Mouse (Mus musculus): Measurements from ENCODE around the gene Preb. TPM values are rescaled to one million over a fixed set of nuclear protein-coding genes. Genes with fewer than 3 reads are reported as not detected.

The Preb gene
- total and polyA plus RNA-seq, 3 experiments: 87.3 to 145 (median 96.5) TPM

DNA sequence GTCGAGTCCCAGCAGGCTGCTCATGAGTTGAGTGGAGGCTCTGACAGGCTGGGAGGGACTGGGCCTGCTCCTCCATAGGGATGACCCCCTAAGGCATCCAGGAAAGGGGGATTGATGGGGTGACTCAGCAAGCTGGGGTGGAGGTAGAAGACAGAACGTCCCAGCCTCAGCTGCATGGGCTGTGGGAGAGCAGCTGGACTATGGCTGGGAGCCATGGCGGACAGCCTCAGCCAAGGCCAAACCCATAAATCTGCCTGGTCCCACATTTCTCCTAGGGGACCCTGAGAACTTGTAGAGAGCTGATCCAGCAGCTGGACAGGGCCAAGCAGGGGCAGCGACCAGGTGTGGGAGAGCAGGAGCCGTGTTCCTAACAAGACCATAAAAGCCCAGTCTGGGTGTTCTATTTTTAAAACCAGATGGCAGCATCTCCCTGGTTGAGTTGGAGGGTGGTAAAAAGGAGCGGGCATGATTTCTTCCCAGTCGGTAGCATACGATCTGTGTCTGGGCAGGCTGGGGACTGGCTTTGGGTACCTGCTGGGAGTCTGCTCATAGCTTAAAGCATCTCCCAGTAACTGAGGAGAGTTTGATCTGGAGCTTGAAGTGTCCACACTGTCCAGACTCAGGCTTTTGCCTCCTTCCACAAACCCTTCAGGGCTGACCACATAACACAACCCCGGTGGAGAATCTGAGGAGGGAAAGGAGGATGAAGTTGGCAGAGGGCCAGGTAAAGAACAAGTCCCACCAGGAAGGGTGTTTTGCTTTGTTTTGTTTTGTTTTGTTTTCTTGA is 14.9 kb upstream of the Preb start:
- in situ Hi-C loops (cut with MboI; ENCODE audit: low pct_ligation_motif_present, low pct_unique_long_range_greater_than_20kb, low sequenced_read_pairs): no loop called here
- peaks cover 49% of the 10 kb centered on the region for H3K27me3 ChIP-seq (replicated peaks)

DNA sequence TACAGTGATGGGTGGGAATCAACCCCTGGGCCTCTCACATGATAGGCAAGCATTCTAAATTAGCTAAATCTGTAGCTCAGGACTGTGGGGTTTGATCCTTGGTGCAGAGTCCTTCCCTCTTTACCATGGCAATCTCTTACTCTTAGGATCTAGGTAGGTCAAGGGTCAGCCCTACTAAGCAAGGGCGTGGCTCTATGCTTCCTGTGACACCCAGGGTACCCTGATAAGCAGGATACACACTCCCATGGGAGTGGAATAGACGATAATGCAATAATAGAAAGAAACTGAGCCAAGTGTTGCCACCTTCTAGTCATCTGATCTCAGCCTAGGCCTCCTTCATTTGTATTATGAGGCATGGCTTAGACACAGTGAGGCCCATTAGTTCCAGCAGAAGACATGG is 9.3 kb upstream of the Preb start:
- H3K4me1 ChIP-seq (ENCODE audit: control insufficient read depth in 1 of 2, insufficient read depth in 2 of 2): no peaks in the 10 kb centered on the region
- peaks cover 56% of the 10 kb centered on the region for H3K27me3 ChIP-seq (replicated peaks)
- TF ChIP-seq ZNF384 (IDR thresholded peaks at IDR 0.05; ENCODE audit: low read depth, low read length) (no peak), NELFE (IDR thresholded peaks at IDR 0.05; ENCODE audit: low read depth, low read length) (no peak), IRF4 (IDR thresholded peaks at IDR 0.05; ENCODE audit: low read depth, low read length) (no peak)
- in situ Hi-C loops (cut with MboI; ENCODE audit: low pct_ligation_motif_present, low pct_unique_long_range_greater_than_20kb, low sequenced_read_pairs): no loop called here
- H3K36me3 ChIP-seq (replicated peaks in 1 of 2; ENCODE audit: control insufficient read depth in 1 of 2, insufficient read depth in 1 of 2, low read length in 1 of 2): no peaks in the 10 kb centered on the region
- DNase-seq (ENCODE audit: extremely low read depth): no peak
- no peak overlapping the region for H3K4me3 ChIP-seq (replicated peaks in 1 of 3; ENCODE audit: low read depth in 2 of 3, low read length in 2 of 3, poor library complexity in 1 of 3)
- no peaks in the 10 kb centered on the region for H3K79me2 ChIP-seq (replicated peaks; ENCODE audit: control insufficient read depth, extremely low read depth, insufficient read depth, poor library complexity, severe bottlenecking)
- H3K9me3 ChIP-seq (replicated peaks; ENCODE audit: low read length): no peaks in the 10 kb centered on the region
- no peak overlapping the region for H3K4me2 ChIP-seq (ENCODE audit: insufficient read depth, low read depth, poor library complexity, severe bottlenecking)
- H3K9ac ChIP-seq (ENCODE audit: insufficient read depth, low read depth): no peak overlapping the region
- dilution Hi-C loops (cut with MboI; ENCODE audit: extremely low pct_ligation_motif_present, extremely low pct_unique_long_range_greater_than_20kb, low sequenced_read_pairs): no loop called here
- H3K27ac ChIP-seq (ENCODE audit: insufficient read depth, low read depth): no peak overlapping the region

More for the DNA sequence above, 14.9 kb upstream of the Preb start:
- TF ChIP-seq USF1 (IDR thresholded peaks at IDR 0.05; ENCODE audit: low read depth, low read length) (no peak), USF2 (conservative IDR thresholded peaks at IDR 0.05; ENCODE audit: low read depth, low read length) (no peak), IRF4 (IDR thresholded peaks at IDR 0.05; ENCODE audit: low read depth, low read length) (no peak), SMC3 (IDR thresholded peaks at IDR 0.05; ENCODE audit: low read depth, low read length) (no peak), E2F4 (IDR thresholded peaks at IDR 0.05; ENCODE audit: insufficient replicate concordance, low read depth, low read length) (no peak), NRF1 (IDR thresholded peaks at IDR 0.05; ENCODE audit: low read depth, low read length) (no peak)
- H3K4me2 ChIP-seq (ENCODE audit: insufficient read depth, low read depth, poor library complexity, severe bottlenecking): no peak overlapping the region
- H3K9me3 ChIP-seq (replicated peaks; ENCODE audit: low read length): no peaks in the 10 kb centered on the region
- DNase-seq (ENCODE audit: extremely low read depth): no peak
- no peak overlapping the region for H3K27ac ChIP-seq (ENCODE audit: insufficient read depth, low read depth)
- dilution Hi-C loops (cut with MboI; ENCODE audit: extremely low pct_ligation_motif_present, extremely low pct_unique_long_range_greater_than_20kb, low sequenced_read_pairs): no loop called here
- no peaks in the 10 kb centered on the region for H3K4me1 ChIP-seq (ENCODE audit: control insufficient read depth in 1 of 2, insufficient read depth in 2 of 2)
- no peak overlapping the region for H3K9ac ChIP-seq (ENCODE audit: insufficient read depth, low read depth)
- no peak overlapping the region for H3K4me3 ChIP-seq (replicated peaks in 1 of 3; ENCODE audit: low read depth in 2 of 3, low read length in 2 of 3, poor library complexity in 1 of 3)
- no peaks in the 10 kb centered on the region for H3K36me3 ChIP-seq (replicated peaks in 1 of 2; ENCODE audit: control insufficient read depth in 1 of 2, insufficient read depth in 1 of 2, low read length in 1 of 2)
- H3K79me2 ChIP-seq (replicated peaks; ENCODE audit: control insufficient read depth, extremely low read depth, insufficient read depth, poor library complexity, severe bottlenecking): no peaks in the 10 kb centered on the region

DNA sequence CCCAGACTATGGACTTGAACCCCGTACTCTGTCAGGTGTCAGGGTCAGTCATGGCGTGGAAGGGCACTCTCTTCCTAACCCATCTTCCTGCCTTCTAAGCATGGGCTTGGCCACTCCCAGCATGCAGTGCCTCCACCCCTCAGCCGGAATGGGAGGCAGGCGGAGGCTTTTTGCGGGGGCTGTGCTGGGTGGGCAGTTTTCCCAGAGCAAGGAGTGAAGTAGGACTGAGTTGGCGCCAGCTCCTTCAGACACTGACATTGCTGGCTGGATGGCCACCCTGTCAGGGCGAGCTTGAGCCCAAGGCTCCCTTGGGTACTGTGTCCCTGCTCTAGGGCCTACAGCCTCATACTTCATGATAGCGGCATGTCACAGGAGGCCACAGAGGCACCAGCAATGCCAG is 8.3 kb upstream of the Preb start, which contains the start of gene Tcf23:
Tcf23 (plus strand) TSS at position 247 of the 400 bp plus-strand sequence.
- no peaks in the 10 kb centered on the region for H3K79me2 ChIP-seq (replicated peaks; ENCODE audit: control insufficient read depth, extremely low read depth, insufficient read depth, poor library complexity, severe bottlenecking)
- peaks cover 48% of the 10 kb centered on the region for H3K27me3 ChIP-seq (replicated peaks)
- H3K4me2 ChIP-seq (ENCODE audit: insufficient read depth, low read depth, poor library complexity, severe bottlenecking): no peak within 1 kb of the TSS
- H3K4me3 ChIP-seq (replicated peaks in 1 of 3; ENCODE audit: low read depth in 2 of 3, low read length in 2 of 3, poor library complexity in 1 of 3): no peak within 1 kb of the TSS
- in situ Hi-C loops (cut with MboI; ENCODE audit: low pct_ligation_motif_present, low pct_unique_long_range_greater_than_20kb, low sequenced_read_pairs) (no loop called here), dilution Hi-C loops (cut with MboI; ENCODE audit: extremely low pct_ligation_motif_present, extremely low pct_unique_long_range_greater_than_20kb, low sequenced_read_pairs) (no loop called here)
- H3K27ac ChIP-seq (ENCODE audit: insufficient read depth, low read depth): no peak within 1 kb of the TSS
- no peak within 1 kb of the TSS for H3K9ac ChIP-seq (ENCODE audit: insufficient read depth, low read depth)
- DNase-seq (ENCODE audit: extremely low read depth): no peak
- H3K9me3 ChIP-seq (replicated peaks; ENCODE audit: low read length): peaks cover 2% of the 10 kb centered on the region
- H3K4me1 ChIP-seq (ENCODE audit: control insufficient read depth in 1 of 2, insufficient read depth in 2 of 2): no peaks in the 10 kb centered on the region
- H3K36me3 ChIP-seq (replicated peaks in 1 of 2; ENCODE audit: control insufficient read depth in 1 of 2, insufficient read depth in 1 of 2, low read length in 1 of 2): no peaks in the 10 kb centered on the region
- TF ChIP-seq HCFC1 (IDR thresholded peaks at IDR 0.05; ENCODE audit: low read depth, low read length) (no peak), JUN (IDR thresholded peaks at IDR 0.05; ENCODE audit: insufficient read depth, low read depth, low read length) (no peak), MYC (IDR thresholded peaks at IDR 0.05; ENCODE audit: low read depth, low read length) (no peak), JUND (conservative IDR thresholded peaks at IDR 0.05; ENCODE audit: low read depth, low read length) (no peak), ETS1 (conservative IDR thresholded peaks at IDR 0.05; ENCODE audit: low read depth, low read length) (no peak), ZMIZ1 (IDR thresholded peaks at IDR 0.05; ENCODE audit: low read depth, low read length) (no peak), TCF12 (IDR thresholded peaks at IDR 0.05; ENCODE audit: low read depth, low read length) (no peak), MAFK (IDR thresholded peaks at IDR 0.05; ENCODE audit: insufficient replicate concordance, low read length) (no peak), RAD21 (IDR thresholded peaks at IDR 0.05; ENCODE audit: low read depth, low read length) (no peak), POLR2AphosphoS2 (IDR thresholded peaks at IDR 0.05; ENCODE audit: low read depth, low read length) (no peak), BHLHE40 (IDR thresholded peaks at IDR 0.05; ENCODE audit: low read depth, low read length) (no peak), MAX (IDR thresholded peaks at IDR 0.05; ENCODE audit: low read length) (no peak), USF1 (IDR thresholded peaks at IDR 0.05; ENCODE audit: low read depth, low read length) (no peak), GABPA (IDR thresholded peaks at IDR 0.05; ENCODE audit: insufficient replicate concordance, low read depth, low read length) (no peak), RCOR1 (conservative IDR thresholded peaks at IDR 0.05; ENCODE audit: low read depth, low read length) (no peak), KAT2A (IDR thresholded peaks at IDR 0.05; ENCODE audit: insufficient replicate concordance, low read length) (no peak), POLR2A (IDR thresholded peaks at IDR 0.05; ENCODE audit: low read depth, low read length) (no peak), TBP (conservative IDR thresholded peaks at IDR 0.05; ENCODE audit: low read depth, low read length) (no peak)

All from CH12.LX (cell line).